Mouse (Mus musculus): ENCODE data around the gene Asphd2.
"Not testable (repeated sequence)": the region's sequence is repeated elsewhere in the genome, so short reads cannot be mapped to it uniquely, and the experiment has no call there.

DNA sequence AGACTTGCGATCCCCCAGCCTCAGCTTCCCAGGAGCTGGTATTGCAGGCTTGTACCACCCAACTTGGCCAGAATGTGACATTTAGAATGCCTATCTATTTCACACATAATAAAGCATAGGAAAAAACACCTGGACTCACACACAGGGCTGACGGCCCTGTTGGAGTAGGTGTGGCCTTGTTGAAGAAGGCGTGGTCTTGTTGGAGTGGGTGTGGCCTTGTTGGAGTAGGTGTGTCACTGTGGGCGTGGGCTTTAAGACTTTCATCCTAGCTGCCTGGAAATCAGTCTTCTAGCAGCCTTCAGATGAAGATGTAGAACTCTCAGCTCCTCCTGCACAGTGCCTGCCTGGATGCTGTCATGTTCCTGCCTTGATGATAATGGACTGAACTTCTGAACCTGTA, 18.1 kb upstream of the Asphd2 start:
- TF ChIP-seq CTCF (IDR thresholded peaks at IDR 0.05; ENCODE audit: borderline replicate concordance, insufficient read depth, low read length); POLR2A (IDR thresholded peaks at IDR 0.05; ENCODE audit: low read depth, low read length): not testable (repeated sequence)
